Mouse (Mus musculus) embryonic fibroblast, embryonic 13.5 days (primary cell): Measurements from ENCODE around the gene Tfap2e.

Source experiments
- CTCF ChIP-seq: IDR thresholded peaks from 2 replicates; pipeline ENCODE4 v1.5.1; 2011; ENCODE audit warnings: mild to moderate bottlenecking, control low read depth, low read length, moderate library complexity, borderline replicate concordance; ENCODE audit not compliant: insufficient read depth
- POLR2A ChIP-seq: IDR thresholded peaks from 2 replicates; pipeline ENCODE4 v1.6.1; 2011; ENCODE audit warnings: low read depth, mild to moderate bottlenecking, control low read depth, low read length, moderate library complexity

DNA sequence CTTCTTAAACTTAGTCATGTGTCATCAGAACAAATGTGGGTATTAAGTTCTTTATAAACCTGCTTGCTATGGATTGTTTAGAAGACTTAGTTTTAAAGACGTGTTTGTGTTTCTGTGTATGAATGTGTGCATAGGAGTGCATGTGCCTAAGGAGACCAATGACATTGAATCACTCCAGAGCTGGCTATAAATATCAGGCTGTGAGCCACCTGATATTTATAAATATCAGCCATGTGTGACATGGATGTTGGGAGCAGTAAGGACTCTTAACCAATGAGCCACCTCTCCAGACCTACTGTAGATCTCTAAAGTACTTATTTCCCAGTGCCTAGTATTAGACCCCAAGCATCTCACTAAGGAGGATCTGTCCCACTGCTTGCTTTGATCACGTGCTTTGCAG, 46.6 kb downstream of the Tfap2e start:
- TF ChIP-seq CTCF (no peak), POLR2A (no peak)
